Mouse (Mus musculus) liver, embryonic 12.5 days (tissue): Measurements from ENCODE around the gene Ucn. TPM values are rescaled to one million over a fixed set of nuclear protein-coding genes. Genes with fewer than 3 reads are reported as not detected.

ENCODE experiments used
- ATAC-seq: fragments of 200-750 bp; cut with Nextera tagmentation; 2 replicates; pipeline ENCODE4 v1.8.0; 2017; ENCODE audit warnings: moderate number of reproducible peaks, mild to moderate bottlenecking, moderate library complexity
- H3K27ac ChIP-seq: fragments of 300-500 bp; sonication (generic); 2 replicates; pipeline ENCODE4 v1.5.1; 2016; ENCODE audit warnings: mild to moderate bottlenecking
- H3K27me3 ChIP-seq: fragments of 300-500 bp; sonication (generic); replicated peaks from 2 replicates; pipeline ENCODE4 v1.6.1; 2016; ENCODE audit warnings: mild to moderate bottlenecking, moderate library complexity
- H3K36me3 ChIP-seq: fragments of 300-500 bp; sonication (generic); 2 replicates; pipeline ENCODE4 v1.6.1; 2016; ENCODE audit warnings: mild to moderate bottlenecking, moderate library complexity
- H3K4me1 ChIP-seq: fragments of 300-500 bp; sonication (generic); 2 replicates; pipeline ENCODE4 v1.6.1; 2016
- H3K4me2 ChIP-seq: fragments of 300-500 bp; sonication (generic); 2 replicates; pipeline ENCODE4 v1.6.1; 2016; ENCODE audit warnings: mild to moderate bottlenecking, moderate library complexity
- H3K4me3 ChIP-seq: fragments of 300-500 bp; sonication (generic); 2 replicates; pipeline ENCODE4 v1.5.1; 2016; ENCODE audit warnings: mild to moderate bottlenecking, moderate library complexity
- H3K9ac ChIP-seq: fragments of 300-500 bp; sonication (generic); 2 replicates; pipeline ENCODE4 v1.6.1; 2016; ENCODE audit warnings: mild to moderate bottlenecking, moderate library complexity
- H3K9me3 ChIP-seq: fragments of 300-500 bp; sonication (generic); replicated peaks from 2 replicates; pipeline ENCODE4 v1.6.1; 2016; ENCODE audit warnings: mild to moderate bottlenecking, moderate library complexity
- WGBS: fragments of 180-500 bp; shearing (Covaris S2); methylation state at CpG from one replicate; pipeline ENCODE4 v1.1.7; 2016; ENCODE audit not compliant: insufficient replicate concordance; 5-methylcytosine and 5-hydroxymethylcytosine counted together
- polyA plus RNA-seq: library from polyadenylated mRNA; unstranded; fragments of >200 nt; fragmentation: Nextera tagmentation; extraction: Ambion mirVana; gene quantifications from 2 replicates; pipeline ENCODE4 v1.2.1, GENCODE M21; 2016

Ucn gene
- polyA plus RNA-seq, 1 experiment from 2014 or later = not detected

DNA sequence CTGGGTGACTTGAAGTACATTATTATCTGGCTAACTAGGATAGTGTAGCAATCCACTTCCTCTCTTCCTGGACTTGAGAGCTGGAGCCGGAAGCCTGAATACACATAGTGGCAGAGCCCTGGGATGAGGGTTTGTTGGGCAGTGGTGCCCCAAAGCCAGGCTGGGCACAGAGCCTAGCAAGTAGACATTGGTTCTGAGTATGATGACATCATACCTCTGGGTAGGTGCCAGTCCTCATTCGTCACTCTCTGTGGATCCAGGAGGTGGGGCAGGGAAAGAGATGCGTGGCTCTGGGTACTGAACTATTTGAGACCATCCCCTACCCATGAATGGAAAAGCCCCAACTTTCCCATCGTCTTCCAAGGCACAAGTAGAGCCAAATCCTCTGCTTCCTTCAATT, 11.2 kb upstream of the Ucn start:
- H3K4me2 ChIP-seq = no peak overlapping the region
- H3K4me3 ChIP-seq = no peak overlapping the region
- H3K9me3 ChIP-seq = no peaks in the 10 kb centered on the region
- no peaks in the 10 kb centered on the region for H3K27me3 ChIP-seq
- no peak overlapping the region for H3K27ac ChIP-seq
- WGBS = 79% methylated on average over 4 of the region's 4 CpGs
- peaks cover 21% of the 10 kb centered on the region for H3K36me3 ChIP-seq
- no peak overlapping the region for H3K9ac ChIP-seq
- H3K4me1 ChIP-seq = peaks cover 13% of the 10 kb centered on the region
- no peak for ATAC-seq

DNA sequence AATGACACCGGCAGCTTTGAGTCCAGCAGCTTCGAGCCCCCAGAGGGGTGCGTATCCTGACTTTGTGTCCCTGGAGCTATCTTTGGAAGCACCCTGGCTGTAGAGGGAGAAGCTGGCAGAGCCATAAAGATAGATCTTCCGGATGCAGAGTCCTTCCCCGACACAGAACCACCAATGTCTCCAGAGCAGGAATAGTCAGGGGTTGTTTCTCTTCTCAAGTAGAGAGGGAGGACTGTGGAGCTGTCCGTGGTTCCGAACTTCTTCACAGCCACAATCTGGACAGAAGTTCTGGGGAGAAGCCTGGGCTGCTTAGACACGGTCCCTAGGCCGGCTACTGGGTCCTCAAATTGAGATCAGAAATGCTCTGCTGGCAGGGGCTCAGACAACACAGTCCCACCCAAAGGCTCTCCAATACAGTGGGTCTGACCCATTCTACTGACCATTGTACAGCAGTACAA, 368 bp upstream of the Ucn start:
- peaks cover 13% of the 10 kb centered on the region for H3K36me3 ChIP-seq
- H3K4me1 ChIP-seq = no peaks in the 10 kb centered on the region
- peaks cover 62% of the 10 kb centered on the region for H3K27me3 ChIP-seq
- no peak overlapping the region for H3K4me3 ChIP-seq
- no peak for ATAC-seq
- no peak overlapping the region for H3K27ac ChIP-seq
- 11% methylated on average over 9 of the region's 9 CpGs for WGBS
- H3K9me3 ChIP-seq = no peaks in the 10 kb centered on the region
- no peak overlapping the region for H3K9ac ChIP-seq
- no peak overlapping the region for H3K4me2 ChIP-seq

DNA sequence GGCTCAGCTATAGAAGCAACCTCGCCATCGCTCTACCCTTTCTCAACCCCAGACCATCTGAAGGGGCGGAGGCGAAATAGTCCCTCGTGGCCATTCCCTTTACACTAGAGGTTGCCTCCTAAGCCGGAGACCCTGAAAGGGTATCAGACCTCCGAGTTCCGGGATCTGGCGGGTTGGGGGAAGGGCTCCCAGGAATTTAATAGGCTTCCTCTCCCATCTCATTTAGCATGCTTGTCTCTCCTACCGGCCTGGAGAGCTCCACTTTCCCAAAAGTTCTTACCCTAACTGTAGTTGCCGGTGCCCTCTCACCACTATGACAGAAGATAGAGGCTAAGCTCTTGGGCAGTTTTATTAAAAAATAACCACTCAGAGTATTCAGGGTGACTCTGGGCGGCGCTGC, 971 bp downstream of the Ucn start:
- Histone ChIP-seq H3K4me3 (0 out of 2 replicates have a peak overlapping the region, but pooled peaks have one; percentile 6), H3K4me2 (0 out of 2 replicates have a peak overlapping the region, but pooled peaks have one; percentile 14), H3K9me3 (no peaks in the 10 kb centered on the region), H3K27me3 (peaks cover 76% of the 10 kb centered on the region), H3K27ac (no peak overlapping the region), H3K4me1 (no peaks in the 10 kb centered on the region), H3K36me3 (peaks cover 10% of the 10 kb centered on the region; the same call in 1 of the 2 replicates), H3K9ac (no peak overlapping the region)
- no peak for ATAC-seq
- 2% methylated on average over 13 of the region's 13 CpGs for WGBS

DNA sequence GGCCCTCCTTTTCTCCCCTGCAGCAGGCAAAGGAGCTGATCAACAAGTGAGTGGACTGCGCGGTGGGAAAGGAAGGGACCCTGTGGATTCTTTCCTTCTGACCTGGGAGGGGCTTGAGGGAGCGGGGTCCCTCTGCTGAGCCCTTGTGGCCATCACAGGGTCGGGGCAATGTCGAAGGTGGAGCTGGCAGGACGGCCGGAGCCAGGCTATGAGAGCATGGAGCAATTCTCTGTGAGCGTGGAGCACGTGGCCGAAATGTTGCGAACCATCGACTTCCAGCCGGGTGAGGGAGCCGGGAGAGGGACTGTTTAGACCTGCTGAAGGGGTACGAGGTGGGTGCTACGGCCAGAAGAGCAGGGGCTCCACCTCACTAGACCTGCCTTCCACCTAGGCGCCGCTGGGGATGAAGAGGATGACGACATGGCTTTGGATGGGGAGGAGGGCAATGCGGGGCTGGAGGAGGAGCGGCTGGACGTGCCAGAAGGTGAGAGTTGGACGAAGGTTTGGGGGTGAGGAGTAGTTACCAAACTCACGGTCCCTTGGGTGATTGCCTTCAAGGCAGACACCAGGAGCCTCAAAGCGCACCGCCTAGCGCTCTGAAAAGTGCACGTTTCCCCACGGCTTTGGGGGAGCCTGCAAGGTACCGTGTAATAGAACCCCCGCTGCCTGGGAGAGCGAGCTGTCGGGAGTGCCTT, 1.8 kb downstream of the Ucn start:
- Histone ChIP-seq H3K27ac (no peak overlapping the region), H3K36me3 (peaks cover 9% of the 10 kb centered on the region; the same call in 1 of the 2 replicates), H3K4me2 (no peak overlapping the region), H3K9me3 (no peaks in the 10 kb centered on the region), H3K4me1 (no peaks in the 10 kb centered on the region), H3K4me3 (no peak overlapping the region), H3K9ac (no peak overlapping the region), H3K27me3 (peaks cover 84% of the 10 kb centered on the region)
- no peak for ATAC-seq
- WGBS = 3% methylated on average over 33 of the region's 33 CpGs

DNA sequence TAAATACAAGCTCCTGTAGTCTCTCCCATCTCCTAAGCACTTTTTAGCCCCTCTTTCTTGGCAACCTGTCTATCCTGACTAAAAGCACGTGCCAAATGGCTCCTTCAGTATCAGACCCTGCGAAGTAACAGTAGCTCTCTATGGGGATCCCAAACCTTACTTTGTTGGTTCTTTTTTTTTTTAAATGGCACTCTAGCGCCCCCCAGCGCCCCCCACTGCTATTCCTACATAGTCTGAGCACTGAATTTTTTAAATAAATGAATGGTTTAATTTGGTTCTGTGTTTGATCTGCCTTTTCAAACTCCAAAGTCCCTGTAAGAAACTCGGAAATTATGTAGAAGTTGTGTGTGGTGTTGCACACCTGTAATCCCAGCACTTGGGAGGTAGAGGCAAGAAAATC, 12.6 kb downstream of the Ucn start:
- no peaks in the 10 kb centered on the region for H3K4me1 ChIP-seq
- no peak overlapping the region for H3K4me2 ChIP-seq
- no peaks in the 10 kb centered on the region for H3K36me3 ChIP-seq
- no peaks in the 10 kb centered on the region for H3K9me3 ChIP-seq
- ATAC-seq = no peak
- 27% methylated on average over 5 of the region's 5 CpGs for WGBS
- H3K9ac ChIP-seq = no peak overlapping the region
- no peak overlapping the region for H3K27ac ChIP-seq
- peaks cover 13% of the 10 kb centered on the region; the same call in 1 of the 2 replicates for H3K27me3 ChIP-seq
- H3K4me3 ChIP-seq = no peak overlapping the region

DNA sequence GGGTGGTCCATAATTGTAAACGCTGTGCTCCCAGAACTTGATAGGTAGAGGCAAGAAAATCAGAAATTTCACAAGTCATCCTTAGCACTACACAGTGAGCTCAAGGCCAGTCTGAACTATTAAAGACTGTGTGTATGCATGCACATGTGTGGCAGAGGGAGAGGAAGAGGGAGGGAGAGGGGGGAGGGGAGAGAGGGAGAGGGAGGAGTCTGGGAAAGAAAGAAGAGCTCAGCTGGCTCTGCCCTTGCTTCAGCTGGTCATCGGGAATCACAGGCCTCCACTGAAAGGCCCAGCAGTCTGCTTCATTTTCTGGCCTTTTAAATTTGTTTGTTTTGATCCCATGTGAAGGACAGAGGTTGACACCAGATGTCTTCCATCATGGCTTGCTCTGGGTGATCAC, 15.1 kb downstream of the Ucn start:
- Histone ChIP-seq H3K27ac (no peak overlapping the region), H3K4me2 (no peak overlapping the region), H3K9ac (no peak overlapping the region), H3K27me3 (peaks cover 7% of the 10 kb centered on the region; the same call in 1 of the 2 replicates), H3K4me3 (no peak overlapping the region), H3K36me3 (no peaks in the 10 kb centered on the region), H3K9me3 (no peaks in the 10 kb centered on the region), H3K4me1 (no peaks in the 10 kb centered on the region)
- ATAC-seq = no peak
- WGBS = 36% methylated on average over 2 of the region's 2 CpGs

DNA sequence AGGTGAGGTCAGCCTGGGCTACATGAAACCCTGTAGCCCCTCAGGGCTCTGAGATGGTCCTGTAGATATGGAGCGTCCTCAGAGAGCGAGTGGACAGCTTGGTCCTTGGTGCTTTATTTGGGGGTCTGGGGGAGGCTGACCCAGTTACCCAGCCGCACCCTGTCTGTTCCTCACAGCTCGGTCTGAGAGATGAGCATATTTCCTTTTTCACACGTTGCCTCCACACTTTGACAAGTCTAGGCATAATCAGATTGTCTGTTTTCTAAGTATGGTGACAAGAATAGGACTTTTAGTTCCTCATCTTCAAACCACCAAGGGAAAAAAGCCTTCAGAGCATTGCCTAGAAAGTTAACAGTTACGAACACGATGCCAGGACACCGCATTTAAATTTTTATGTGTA, 17.5 kb downstream of the Ucn start:
- no peak overlapping the region for H3K9ac ChIP-seq
- H3K36me3 ChIP-seq = no peaks in the 10 kb centered on the region
- H3K4me1 ChIP-seq = no peaks in the 10 kb centered on the region
- ATAC-seq = no peak
- H3K4me2 ChIP-seq = no peak overlapping the region
- H3K27me3 ChIP-seq = peaks cover 18% of the 10 kb centered on the region
- no peak overlapping the region for H3K27ac ChIP-seq
- H3K9me3 ChIP-seq = no peaks in the 10 kb centered on the region
- WGBS = 42% methylated on average over 8 of the region's 8 CpGs
- no peak overlapping the region for H3K4me3 ChIP-seq

DNA sequence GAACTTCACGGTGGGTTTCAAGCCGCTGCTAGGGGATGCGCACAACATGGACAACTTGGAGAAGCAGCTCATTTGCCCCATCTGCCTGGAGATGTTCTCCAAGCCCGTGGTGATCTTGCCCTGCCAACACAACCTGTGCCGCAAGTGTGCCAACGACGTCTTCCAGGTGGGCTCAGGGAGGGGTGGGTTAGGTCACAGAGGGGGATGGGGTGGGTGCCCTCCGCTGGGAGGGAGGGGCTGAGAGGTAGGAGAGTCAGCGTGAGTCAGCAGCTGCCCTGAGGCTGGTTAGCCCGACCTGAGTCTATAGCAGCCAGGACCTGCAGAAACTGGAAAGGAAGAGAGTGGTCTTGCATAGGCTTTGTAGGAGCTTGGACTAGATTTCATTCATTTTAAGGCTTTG, 21.7 kb downstream of the Ucn start:
- H3K36me3 ChIP-seq = no peaks in the 10 kb centered on the region
- H3K4me1 ChIP-seq = no peaks in the 10 kb centered on the region
- H3K27ac ChIP-seq = no peak overlapping the region
- H3K9ac ChIP-seq = no peak overlapping the region
- H3K4me2 ChIP-seq = no peak overlapping the region
- H3K4me3 ChIP-seq = no peak overlapping the region
- WGBS = 26% methylated on average over 10 of the region's 10 CpGs
- no peaks in the 10 kb centered on the region for H3K9me3 ChIP-seq
- H3K27me3 ChIP-seq = peaks cover 20% of the 10 kb centered on the region
- no peak for ATAC-seq

DNA sequence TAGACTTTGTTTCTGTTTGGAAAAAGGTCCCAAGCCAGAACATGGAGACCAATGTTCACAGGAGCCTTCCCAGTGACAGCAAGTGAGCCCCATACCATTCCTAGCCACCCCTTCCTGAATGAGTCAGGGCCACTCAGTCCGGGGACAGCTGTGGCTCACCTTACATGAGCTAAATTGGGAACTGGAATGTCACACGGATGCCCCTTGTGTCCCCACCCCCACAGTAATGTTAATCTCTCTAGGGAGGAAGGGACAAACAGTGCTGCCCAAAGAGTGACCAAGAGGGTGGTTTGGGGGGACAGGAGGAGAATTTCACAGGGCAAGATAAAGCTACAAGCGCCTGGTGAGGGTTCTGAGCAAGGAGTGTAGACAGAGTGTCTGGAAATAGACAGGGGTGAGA, 22.3 kb downstream of the Ucn start, which contains the start of gene Trim54:
TSS of gene Trim54 (plus strand) at position 359 of the 400 bp plus-strand sequence.
- Histone ChIP-seq H3K36me3 (no peaks in the 10 kb centered on the region), H3K27me3 (peaks cover 24% of the 10 kb centered on the region), H3K9ac (no peak within 1 kb of the TSS), H3K4me3 (no peak within 1 kb of the TSS), H3K4me1 (no peaks in the 10 kb centered on the region), H3K4me2 (no peak within 1 kb of the TSS), H3K27ac (no peak within 1 kb of the TSS), H3K9me3 (no peaks in the 10 kb centered on the region)
- 21% methylated on average over 3 of the region's 3 CpGs for WGBS
- no peak for ATAC-seq

DNA sequence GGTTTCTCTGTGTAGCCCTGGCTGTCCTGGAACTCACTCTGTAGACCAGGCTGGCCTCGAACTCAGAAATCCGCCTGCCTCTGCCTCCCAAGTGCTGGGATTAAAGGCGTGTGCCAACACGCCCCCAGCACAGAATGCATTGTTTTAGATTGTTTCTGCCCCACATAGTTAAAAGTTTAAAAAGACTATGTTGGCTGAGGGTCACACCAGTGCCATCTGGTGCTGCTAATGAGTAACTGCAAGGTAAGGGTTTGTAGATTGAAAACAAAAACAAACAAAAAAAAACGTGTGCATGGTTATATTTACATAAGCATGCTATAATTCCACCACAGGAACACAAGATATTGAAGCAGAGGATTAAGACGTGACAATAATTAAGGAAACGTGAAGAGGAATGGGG, 27.8 kb downstream of the Ucn start:
- peaks cover 25% of the 10 kb centered on the region for H3K27me3 ChIP-seq
- no peaks in the 10 kb centered on the region for H3K9me3 ChIP-seq
- no peak overlapping the region for H3K4me3 ChIP-seq
- no peak overlapping the region for H3K27ac ChIP-seq
- H3K4me2 ChIP-seq = no peak overlapping the region
- no peak overlapping the region for H3K9ac ChIP-seq
- ATAC-seq = no peak
- no peaks in the 10 kb centered on the region for H3K36me3 ChIP-seq
- H3K4me1 ChIP-seq = no peaks in the 10 kb centered on the region
- WGBS = 21% methylated on average over 7 of the region's 7 CpGs

DNA sequence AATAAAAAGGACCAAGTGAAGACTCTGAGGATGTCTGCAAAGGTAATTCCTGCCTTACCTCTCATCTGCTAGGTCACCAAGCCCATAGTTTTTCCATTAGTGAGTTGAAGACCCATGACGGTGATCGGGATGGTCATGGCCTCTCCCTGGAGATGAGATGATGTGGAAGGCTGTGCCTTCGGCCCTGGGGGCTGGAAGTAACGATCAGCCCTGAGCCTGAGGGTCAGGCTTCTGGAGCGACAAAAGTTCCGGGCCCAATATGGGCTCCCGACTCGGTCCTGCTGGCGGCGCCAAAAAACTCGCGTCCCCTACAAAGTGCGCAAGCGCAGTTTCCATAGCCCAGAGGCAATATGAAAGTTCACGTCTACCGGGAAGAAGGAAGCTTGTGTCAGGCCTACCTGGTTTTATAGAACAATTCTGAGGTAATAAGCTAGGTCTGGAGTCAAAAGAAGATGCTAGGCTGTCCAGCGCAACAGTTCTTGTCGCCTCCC, 30.6 kb downstream of the Ucn start, which contains the start of gene Slc30a3:
TSS of gene Slc30a3 (minus strand) at position 238 of the 491 bp plus-strand sequence.
- ATAC-seq = no peak
- Histone ChIP-seq H3K9ac (no peak within 1 kb of the TSS), H3K9me3 (no peaks in the 10 kb centered on the region), H3K27ac (no peak within 1 kb of the TSS), H3K4me2 (no peak within 1 kb of the TSS), H3K4me3 (no peak within 1 kb of the TSS), H3K4me1 (no peaks in the 10 kb centered on the region), H3K36me3 (no peaks in the 10 kb centered on the region), H3K27me3 (peaks cover 36% of the 10 kb centered on the region)
- WGBS = 81% methylated on average over 18 of the region's 18 CpGs

DNA sequence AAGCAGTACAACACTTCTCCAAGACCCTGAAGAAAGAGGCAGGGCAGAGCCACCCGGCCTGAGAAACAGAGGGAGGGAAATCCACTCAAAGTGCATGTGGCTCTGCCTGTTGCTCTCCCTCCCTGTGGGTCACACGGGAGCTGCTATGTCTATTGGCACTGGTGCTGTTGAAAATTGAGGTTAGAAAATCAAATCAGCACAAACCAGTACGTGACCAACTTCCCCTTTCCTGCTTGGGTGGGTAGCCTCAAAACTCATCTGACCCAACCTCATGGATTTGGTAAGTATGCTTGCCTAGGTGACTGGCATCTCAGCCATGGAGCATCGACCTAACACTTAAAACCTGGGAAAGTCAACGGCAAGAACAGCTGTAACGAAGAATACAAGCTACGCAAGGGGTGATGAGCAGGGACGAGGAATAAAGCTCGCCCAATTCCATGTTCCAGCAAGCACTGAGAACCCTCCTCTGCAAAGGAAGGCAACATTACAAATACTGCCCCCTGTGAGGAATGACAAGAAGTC, 32.8 kb downstream of the Ucn start, which contains the start of gene Dnajc5g:
TSS of gene Dnajc5g (plus strand) at position 472 of the 522 bp plus-strand sequence.
- WGBS = 62% methylated on average over 9 of the region's 9 CpGs
- H3K4me1 ChIP-seq = no peaks in the 10 kb centered on the region
- no peaks in the 10 kb centered on the region for H3K36me3 ChIP-seq
- H3K4me3 ChIP-seq = no peak within 1 kb of the TSS
- no peaks in the 10 kb centered on the region for H3K9me3 ChIP-seq
- no peak within 1 kb of the TSS for H3K27ac ChIP-seq
- peaks cover 30% of the 10 kb centered on the region for H3K27me3 ChIP-seq
- no peak for ATAC-seq
- no peak within 1 kb of the TSS for H3K4me2 ChIP-seq
- no peak within 1 kb of the TSS for H3K9ac ChIP-seq
